Mouse (Mus musculus) c-Kit-negative CD71-positive TER-119-positive erythroid progenitor cells, embryonic 14.5 days (primary cell): ENCODE data around the gene Ano8.
"Not testable (repeated sequence)": the region's sequence is repeated elsewhere in the genome, so short reads cannot be mapped to it uniquely, and the experiment has no call there.

Experiments used
- DNase-seq: peaks from one replicate; pipeline ENCODE4 v3.0.0-alpha.2; 2013; ENCODE audit warnings: low read depth, low spot score

Gene Ano8

DNA sequence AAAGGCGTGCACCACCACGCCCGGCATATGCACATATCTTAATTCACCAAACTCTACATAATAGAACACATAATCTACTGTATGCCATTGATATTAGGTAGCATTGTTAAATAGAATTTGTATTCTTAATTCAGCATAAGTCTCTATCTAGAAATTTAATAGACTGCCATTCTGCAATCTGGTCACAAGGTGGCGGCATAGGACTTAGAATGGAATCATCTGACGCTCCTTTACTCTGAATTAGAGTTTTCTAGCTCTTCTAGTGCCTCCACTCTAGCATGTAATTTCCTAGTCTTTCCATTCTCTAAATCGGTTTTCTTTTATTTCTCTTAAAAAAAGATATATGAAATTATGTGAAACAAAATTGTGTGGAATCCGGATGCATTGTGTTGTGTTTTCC lies 44.4 kb downstream of the Ano8 start:
- peak; percentile 54 for DNase-seq

DNA sequence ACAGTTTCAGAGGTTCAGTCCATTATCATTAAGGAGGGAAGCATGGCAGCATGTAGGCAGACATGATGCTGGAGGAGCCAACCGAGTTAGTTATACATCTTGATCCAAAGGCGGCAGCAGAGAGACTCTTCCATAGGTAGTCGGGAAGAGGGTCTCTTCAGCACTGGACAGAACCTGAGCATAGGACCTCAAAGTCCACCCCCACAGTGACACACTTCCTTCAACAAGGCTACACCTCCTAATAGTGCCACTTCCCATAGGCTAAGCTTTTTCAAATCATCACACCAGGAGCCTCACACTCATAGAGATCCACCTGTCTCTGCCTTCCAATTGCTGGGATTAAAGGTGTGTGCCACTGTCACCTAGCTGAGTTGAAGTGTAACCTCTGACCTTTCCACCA lies 48.7 kb downstream of the Ano8 start:
- DNase-seq: no peak

DNA sequence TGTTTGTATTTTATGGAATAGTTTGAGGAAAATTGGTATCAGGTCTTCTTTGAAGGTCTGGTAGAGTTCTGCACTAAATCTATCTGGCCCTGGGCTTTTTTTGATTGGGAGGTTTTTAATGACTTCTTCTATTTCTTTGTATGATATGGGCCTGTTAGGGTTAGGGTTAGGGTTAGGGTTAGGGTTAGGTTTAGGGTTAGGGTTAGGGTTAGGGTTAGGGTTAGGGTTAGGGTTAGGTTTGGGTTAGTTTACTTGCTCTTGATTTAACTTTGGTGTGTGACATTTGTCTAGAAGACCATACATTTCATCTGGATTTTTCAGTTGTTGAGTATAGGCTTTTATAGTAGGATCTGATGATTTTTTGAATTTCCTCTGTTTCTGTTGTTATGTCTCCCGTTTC lies 52.8 kb downstream of the Ano8 start:
- DNase-seq: not testable (repeated sequence)
